Mouse (Mus musculus): ENCODE measurements at regions not wholly inside any gene's neighbourhood (a gene's known extent, or its start where the extent isn't known, plus 50 kb on each side); places are given as distances from the start of the nearest gene placed in this dataset.

- DNase-seq = peak; percentile 20
These were observed 53.8 kb upstream of the Sept5 start for GRCm38 (mm10) chr16:18683556-18683955.

DNA sequence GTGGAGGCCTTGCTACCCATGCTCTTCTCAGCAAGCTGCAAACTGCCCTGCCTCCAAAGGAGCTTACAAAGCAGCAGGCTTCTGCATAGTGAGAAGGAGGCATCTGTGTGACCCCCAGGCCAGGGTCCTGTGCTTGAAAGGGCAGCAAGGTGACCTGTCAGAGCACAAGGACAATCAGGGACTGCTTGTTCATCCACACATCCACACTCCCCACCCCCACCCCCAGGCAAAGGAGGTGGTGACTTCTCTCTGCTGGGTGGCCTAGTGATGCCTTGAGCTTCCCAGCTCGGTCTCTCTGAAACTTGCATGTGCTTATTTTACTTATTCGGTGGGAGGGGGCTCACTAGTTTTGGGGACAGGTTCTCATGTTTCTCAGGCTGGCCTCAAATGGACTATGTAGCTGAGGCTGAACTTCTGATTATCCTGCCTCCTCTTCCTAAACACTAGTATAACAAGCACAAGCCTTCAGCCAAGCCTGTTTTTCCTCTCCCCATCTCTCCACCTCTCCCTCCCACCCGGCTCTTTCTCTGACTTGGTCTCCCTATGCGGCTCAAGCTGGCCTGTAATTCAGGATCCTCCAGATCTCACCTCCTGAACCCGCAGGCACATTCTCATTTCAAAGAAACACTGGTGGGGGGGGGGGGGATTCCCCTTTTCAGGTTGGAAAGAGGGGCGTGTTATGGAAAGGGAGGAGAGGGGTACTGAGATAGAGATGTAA is 56.4 kb upstream of the Sept5 start:
- no peak for DNase-seq

GRCm38 (mm10) chr16:18686916-18687315 is 57.2 kb upstream of the Sept5 start:
- DNase-seq = peak; percentile 95

DNA sequence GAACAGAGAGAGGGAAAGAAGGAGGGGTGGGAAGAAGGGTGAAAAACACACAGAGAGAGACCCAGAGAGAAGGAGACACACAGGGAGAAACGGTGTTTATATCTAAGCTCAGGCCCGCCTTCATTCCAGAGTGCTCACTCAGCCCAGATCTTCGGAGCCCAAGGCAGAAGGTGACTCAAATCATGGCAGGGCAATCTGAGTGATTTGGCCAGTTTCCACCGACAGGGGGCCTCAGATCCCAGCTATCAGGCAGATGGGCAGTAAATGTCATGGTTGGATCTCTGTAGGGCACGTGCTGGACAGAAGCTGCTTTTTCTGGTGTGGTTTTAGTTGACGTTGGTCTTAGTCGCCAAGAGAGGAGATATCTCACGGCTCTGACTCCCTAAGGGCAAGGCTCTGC is 57.6 kb upstream of the Sept5 start:
- DNase-seq = peak; percentile 84

DNA sequence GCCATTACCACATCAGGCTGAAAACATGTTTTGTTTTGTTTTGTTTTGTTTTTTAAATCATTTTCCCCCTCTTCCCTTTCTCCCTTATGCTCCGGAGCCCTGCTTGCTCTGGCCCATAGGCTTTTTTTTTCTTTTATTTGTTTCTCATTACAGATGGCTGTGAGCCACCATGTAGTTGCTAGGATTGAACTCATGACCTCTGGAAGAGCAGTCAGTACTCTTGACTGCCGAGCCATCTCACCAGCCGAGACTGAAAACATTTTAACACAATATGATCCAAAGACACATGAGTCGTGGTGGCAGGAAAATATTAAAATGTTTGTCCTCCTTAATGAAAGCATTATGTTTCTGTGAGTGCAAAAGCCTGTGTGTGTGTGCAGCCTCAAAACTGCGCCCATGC is 65.8 kb upstream of the Sept5 start:
- no peak for DNase-seq

GRCm38 (mm10) chr16:18696074-18696819 is 66.5 kb upstream of the Sept5 start:
- DNase-seq = peak; percentile 92

GRCm38 (mm10) chr16:18696820-18697168 is 67.0 kb upstream of the Sept5 start:
- DNase-seq = no peak

- no peak for DNase-seq
These were observed 72.5 kb upstream of the Cldn5 start for GRCm38 (mm10) chr16:18704126-18704525.

- peak; percentile 78 for DNase-seq
These were observed 71.5 kb upstream of the Cldn5 start for GRCm38 (mm10) chr16:18705028-18705648.

GRCm38 (mm10) chr16:18711637-18712125 is 65.0 kb upstream of the Cldn5 start:
- DNase-seq = no peak

GRCm38 (mm10) chr16:18713017-18713416 is 63.6 kb upstream of the Cldn5 start:
- no peak for DNase-seq

- DNase-seq = no peak
These were observed 61.3 kb upstream of the Cldn5 start for GRCm38 (mm10) chr16:18715381-18715780.

DNA sequence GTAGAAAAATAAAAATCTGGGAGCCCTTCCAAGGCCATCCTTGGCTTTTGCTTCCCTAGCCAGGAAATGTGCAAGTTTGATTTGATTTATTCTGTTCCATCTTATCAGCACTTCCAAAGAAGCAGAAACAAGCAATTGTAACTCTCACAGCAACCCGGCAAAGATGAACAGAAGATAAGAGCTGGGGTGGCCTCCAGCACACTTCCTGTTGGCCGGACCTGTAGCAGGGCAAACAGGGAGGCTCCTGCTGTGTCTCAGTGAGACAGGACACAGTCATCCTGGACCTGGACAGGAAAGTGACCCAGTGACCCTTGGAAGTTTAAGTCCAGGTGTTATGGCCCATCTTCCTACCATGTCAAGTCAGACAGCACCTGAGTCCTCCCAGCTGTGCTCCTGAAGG is 58.6 kb upstream of the Cldn5 start:
- DNase-seq = peak; percentile 62

DNA sequence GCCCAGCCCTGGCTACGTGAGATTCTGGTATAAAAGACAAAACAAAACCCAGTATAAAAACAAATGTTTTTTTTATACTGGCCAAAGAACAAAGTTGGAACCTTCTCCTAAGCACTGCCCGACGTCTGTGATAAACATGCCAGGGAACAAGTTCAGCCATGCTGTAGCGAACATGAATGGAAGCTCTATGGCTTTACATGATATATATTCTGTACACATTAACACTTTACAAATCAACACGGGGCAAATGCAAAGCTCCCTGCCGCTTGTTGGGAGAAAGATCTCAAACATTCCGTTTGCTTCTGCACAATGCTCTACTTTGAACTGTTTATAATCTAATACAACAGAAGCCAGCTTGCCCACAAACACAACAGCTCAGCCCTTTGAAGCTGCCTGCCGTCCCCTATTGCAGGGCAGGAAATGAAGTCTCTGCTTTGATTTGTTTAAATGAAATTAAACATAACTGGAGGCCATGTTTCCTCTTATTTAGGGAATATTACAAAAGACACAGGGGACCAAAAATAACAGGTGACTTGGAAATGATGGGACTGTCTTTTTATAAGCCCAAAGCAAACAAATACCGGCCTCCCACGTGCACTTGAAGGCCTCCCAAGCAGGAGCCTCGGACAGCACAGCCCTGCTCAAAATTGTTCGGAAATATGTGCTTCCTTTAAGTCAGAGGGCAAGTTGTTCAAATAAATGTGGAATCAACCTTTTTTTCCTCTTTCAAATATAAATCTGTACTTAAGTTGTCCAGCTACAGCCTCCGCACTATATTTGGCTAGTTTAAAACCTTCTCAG is 56.0 kb upstream of the Cldn5 start:
- DNase-seq = peak; percentile 62

GRCm38 (mm10) chr16:18723186-18723843 is 53.3 kb upstream of the Cldn5 start:
- DNase-seq = peak; percentile 21

- DNase-seq = peak; percentile 27
These were observed 52.8 kb upstream of the Cldn5 start for GRCm38 (mm10) chr16:18723874-18724273.

DNA sequence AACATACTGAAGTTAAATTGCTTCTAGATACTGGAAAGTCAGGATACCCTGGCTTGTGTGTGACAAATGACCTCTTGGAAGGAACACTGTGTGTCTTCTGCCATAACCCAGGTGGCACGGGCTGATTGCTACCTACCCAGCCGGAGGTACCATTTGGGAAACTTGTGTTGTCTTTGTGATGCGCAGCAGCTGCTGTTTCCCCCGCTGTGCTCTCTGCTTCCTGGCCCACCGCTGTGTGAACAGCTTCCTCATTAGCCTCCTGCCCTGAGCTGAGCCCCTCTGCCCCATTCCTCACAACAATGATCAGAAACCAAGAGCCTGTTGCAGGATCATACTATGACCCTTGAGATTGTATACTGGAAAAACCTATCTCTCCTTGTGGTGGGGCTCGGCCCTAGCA is 51.9 kb upstream of the Cldn5 start:
- DNase-seq = no peak
